Mouse (Mus musculus): ENCODE measurements around the gene Nfatc2ip. TPM values are rescaled to one million over a fixed set of nuclear protein-coding genes. Genes with fewer than 3 reads are reported as not detected.

Nfatc2ip gene
- polyA plus RNA-seq, 1 experiment from 2014 or later: 3.6 TPM

DNA sequence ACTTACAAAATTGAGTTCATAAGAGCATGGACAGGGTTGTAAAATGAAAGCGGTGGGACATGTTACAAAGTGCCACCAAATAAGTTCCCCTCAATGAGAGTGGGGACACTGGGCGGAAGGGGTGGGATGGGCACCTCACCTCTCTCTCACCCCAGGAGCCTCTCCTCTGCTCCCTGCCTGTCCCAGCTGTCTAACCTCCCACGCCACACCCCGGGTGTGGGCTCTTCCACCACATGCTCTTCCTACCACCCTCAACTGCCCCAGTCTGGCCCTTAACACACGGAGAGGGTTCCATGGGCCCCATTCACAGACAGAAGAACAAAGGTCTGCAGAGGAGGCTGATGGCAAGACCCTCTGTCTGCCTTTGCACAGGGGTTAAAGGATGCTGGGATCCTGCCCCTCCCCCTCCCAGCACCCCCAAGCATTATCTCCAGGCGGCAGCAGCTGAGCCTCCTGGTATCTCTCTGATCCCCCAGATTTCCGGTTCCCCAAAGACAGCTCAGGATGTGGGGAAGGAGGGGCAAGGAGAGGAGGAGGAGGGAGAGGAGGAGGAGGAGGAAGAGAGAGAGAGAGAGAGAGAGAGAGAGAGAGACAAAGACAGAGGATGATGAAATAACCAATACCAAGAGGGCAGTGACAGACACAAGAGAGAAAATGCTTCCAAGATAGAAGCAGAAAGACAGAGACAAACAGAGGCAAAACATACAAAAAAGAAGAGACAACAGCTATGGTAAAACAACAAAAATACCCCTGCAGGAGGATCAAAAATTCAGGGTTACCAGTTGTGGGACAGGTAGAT is 39.5 kb downstream of the Nfatc2ip start:
- no peak for DNase-seq (ENCODE audit: low spot score)
- H3K27ac ChIP-seq (replicated peaks; ENCODE audit: low read depth, low read length): no peak overlapping the region

DNA sequence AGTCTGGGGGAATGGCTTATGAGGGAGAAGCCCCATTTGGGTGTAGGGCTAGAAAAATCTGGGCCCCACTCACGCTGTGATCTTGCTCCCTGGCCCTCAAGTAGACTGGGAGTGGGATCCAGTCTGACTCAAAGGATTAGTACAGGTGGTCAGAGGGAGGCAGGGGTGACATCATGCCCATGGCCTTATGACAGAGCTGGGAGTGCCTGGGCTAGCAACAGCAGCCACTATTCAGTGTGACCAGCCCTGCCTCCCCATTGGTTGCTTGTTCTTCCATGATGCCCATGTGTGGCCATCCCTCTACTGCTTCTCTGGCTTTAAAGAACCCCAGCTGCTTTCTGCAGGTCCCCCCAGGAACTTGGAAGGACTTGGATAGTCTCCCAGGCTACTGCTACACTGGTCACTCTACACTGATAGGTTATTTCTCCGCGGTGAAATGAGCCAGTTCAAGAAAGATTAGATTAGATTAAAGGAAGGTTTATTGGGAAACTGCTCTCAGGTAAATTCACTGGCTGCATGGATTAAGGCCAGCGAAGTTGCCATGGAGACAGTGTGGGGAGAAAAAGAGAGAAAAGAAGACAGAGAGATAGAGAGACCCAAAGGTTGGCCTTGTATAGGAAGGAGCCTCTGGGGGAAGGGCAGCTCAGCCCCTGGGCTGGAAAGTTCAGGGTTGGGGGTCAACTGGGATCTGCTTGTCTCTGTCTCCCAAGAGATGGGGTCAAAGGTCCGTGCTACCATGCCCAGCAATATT is 40.5 kb downstream of the Nfatc2ip start:
- H3K27me3 ChIP-seq (ENCODE audit: control insufficient read depth, insufficient read depth, low read length): no peaks in the 10 kb centered on the region
- DNase-seq (ENCODE audit: low spot score) (no peak), ATAC-seq (ENCODE audit: insufficient number of reproducible peaks, low FRiP score, low TSS enrichment, low read depth) (no peak)
- H3K4me1 ChIP-seq (ENCODE audit: control insufficient read depth, insufficient read depth, low read length): no peaks in the 10 kb centered on the region
- H3K36me3 ChIP-seq (ENCODE audit: control insufficient read depth, insufficient read depth, low read length): no peaks in the 10 kb centered on the region
- no peak overlapping the region for H3K4me3 ChIP-seq (ENCODE audit: low read depth, low read length)
- no peak overlapping the region for H3K4me2 ChIP-seq (ENCODE audit: low read depth, severe bottlenecking)
- WGBS: 60% methylated on average over 5 of the region's 5 CpGs
- no peak overlapping the region for H3K9ac ChIP-seq (ENCODE audit: low read length)
- no peaks in the 10 kb centered on the region for H3K9me3 ChIP-seq (ENCODE audit: control insufficient read depth, low read length)
- H3K27ac ChIP-seq (replicated peaks; ENCODE audit: low read depth, low read length): no peak overlapping the region

More for the DNA sequence above, 39.5 kb downstream of the Nfatc2ip start:
- H3K4me3 ChIP-seq (ENCODE audit: low read depth, low read length): no peak overlapping the region
- ATAC-seq (ENCODE audit: insufficient number of reproducible peaks, low FRiP score, low TSS enrichment, low read depth): no peak
- no peak overlapping the region for H3K4me2 ChIP-seq (ENCODE audit: low read depth, severe bottlenecking)
- 52% methylated on average over 7 of the region's 7 CpGs for WGBS
- H3K36me3 ChIP-seq (ENCODE audit: control insufficient read depth, insufficient read depth, low read length): no peaks in the 10 kb centered on the region
- no peaks in the 10 kb centered on the region for H3K27me3 ChIP-seq (ENCODE audit: control insufficient read depth, insufficient read depth, low read length)
- H3K4me1 ChIP-seq (ENCODE audit: control insufficient read depth, insufficient read depth, low read length): no peaks in the 10 kb centered on the region
- no peak overlapping the region for H3K9ac ChIP-seq (ENCODE audit: low read length)
- no peaks in the 10 kb centered on the region for H3K9me3 ChIP-seq (ENCODE audit: control insufficient read depth, low read length)

- Histone ChIP-seq H3K4me2 (ENCODE audit: low read depth, severe bottlenecking) (no peak overlapping the region), H3K36me3 (ENCODE audit: control insufficient read depth, insufficient read depth, low read length) (no peaks in the 10 kb centered on the region), H3K4me1 (ENCODE audit: control insufficient read depth, insufficient read depth, low read length) (no peaks in the 10 kb centered on the region), H3K27me3 (ENCODE audit: control insufficient read depth, insufficient read depth, low read length) (no peaks in the 10 kb centered on the region), H3K27ac (replicated peaks; ENCODE audit: low read depth, low read length) (no peak overlapping the region), H3K9me3 (ENCODE audit: control insufficient read depth, low read length) (no peaks in the 10 kb centered on the region), H3K4me3 (ENCODE audit: low read depth, low read length) (no peak overlapping the region), H3K9ac (ENCODE audit: low read length) (no peak overlapping the region)
- ATAC-seq (ENCODE audit: insufficient number of reproducible peaks, low FRiP score, low TSS enrichment, low read depth) (no peak), DNase-seq (ENCODE audit: low spot score) (no peak)
- 64% methylated on average over 14 of the region's 14 CpGs for WGBS
Observed at GRCm38 (mm10) chr7:126354738-126355614, 41.6 kb downstream of the Nfatc2ip start.

DNA sequence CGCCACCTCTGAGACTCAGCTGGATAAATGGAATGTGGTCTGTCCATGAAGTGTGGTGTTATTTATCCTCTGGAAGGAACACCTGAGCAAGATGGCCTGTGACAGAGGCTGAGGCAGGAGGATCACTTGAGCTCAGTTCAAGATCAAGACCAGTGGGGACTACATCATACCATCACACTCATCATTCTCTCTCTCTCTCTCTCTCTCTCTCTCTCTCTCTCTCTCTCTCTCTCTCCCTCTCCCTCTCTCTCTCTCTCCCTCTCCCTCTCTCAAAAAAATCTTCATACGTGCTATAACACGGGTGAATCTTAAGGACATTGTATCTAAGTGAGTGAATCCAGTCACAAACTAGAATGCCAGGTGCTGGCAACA is 42.6 kb downstream of the Nfatc2ip start:
- DNase-seq (ENCODE audit: low spot score): no peak
- Histone ChIP-seq H3K4me3 (ENCODE audit: low read depth, low read length) (no peak overlapping the region), H3K27ac (replicated peaks; ENCODE audit: low read depth, low read length) (no peak overlapping the region), H3K9ac (ENCODE audit: low read length) (no peak overlapping the region), H3K27me3 (ENCODE audit: control insufficient read depth, insufficient read depth, low read length) (no peaks in the 10 kb centered on the region), H3K36me3 (ENCODE audit: control insufficient read depth, insufficient read depth, low read length) (no peaks in the 10 kb centered on the region), H3K4me1 (ENCODE audit: control insufficient read depth, insufficient read depth, low read length) (no peaks in the 10 kb centered on the region), H3K4me2 (ENCODE audit: low read depth, severe bottlenecking) (no peak overlapping the region), H3K9me3 (ENCODE audit: control insufficient read depth, low read length) (no peaks in the 10 kb centered on the region)
- no peak for ATAC-seq (ENCODE audit: insufficient number of reproducible peaks, low FRiP score, low TSS enrichment, low read depth)
- 90% methylated on average over 3 of the region's 3 CpGs for WGBS

DNA sequence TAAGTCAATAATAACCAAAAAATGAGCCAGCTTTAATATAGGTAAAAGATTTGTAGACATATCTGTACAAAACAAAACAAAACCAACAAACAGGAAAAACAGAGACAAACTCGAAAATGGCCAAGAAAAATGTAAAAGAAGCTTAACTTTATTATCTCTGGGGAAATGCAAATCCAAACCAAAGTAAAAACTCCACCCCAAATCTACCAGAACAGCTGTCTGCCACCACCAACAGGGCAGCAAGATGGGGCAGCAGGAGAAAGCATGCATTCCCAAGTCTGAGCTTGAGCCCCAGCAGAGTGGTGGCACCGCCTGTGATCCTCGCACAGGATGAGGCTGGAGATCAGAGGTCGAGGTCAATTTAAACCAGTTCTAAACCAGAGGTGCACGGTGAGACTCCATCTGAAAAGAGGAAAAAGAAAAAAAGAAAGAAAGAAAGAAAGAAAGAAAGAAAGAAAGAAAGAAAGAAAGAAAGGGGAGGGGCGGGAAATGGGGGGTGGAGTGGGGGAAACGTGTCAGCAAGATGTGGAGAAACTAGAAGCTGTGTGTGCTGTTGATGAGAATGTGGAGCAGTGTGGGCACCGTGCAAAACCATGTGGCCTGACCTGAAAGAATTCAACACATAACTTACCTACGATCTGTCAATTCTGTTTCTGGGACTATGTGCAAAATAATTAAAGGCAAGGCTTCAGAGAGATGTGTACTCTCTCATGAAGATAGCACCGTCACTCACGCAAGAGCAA is 43.1 kb downstream of the Nfatc2ip start:
- 64% methylated on average over 11 of the region's 11 CpGs for WGBS
- H3K27me3 ChIP-seq (ENCODE audit: control insufficient read depth, insufficient read depth, low read length): no peaks in the 10 kb centered on the region
- H3K4me3 ChIP-seq (ENCODE audit: low read depth, low read length): no peak overlapping the region
- H3K36me3 ChIP-seq (ENCODE audit: control insufficient read depth, insufficient read depth, low read length): no peaks in the 10 kb centered on the region
- H3K4me1 ChIP-seq (ENCODE audit: control insufficient read depth, insufficient read depth, low read length): no peaks in the 10 kb centered on the region
- H3K4me2 ChIP-seq (ENCODE audit: low read depth, severe bottlenecking): no peak overlapping the region
- no peak overlapping the region for H3K27ac ChIP-seq (replicated peaks; ENCODE audit: low read depth, low read length)
- DNase-seq (ENCODE audit: low spot score): no peak
- H3K9me3 ChIP-seq (ENCODE audit: control insufficient read depth, low read length): no peaks in the 10 kb centered on the region
- H3K9ac ChIP-seq (ENCODE audit: low read length): no peak overlapping the region
- ATAC-seq (ENCODE audit: insufficient number of reproducible peaks, low FRiP score, low TSS enrichment, low read depth): no peak

- Histone ChIP-seq H3K4me2 (ENCODE audit: low read depth, severe bottlenecking) (no peak overlapping the region), H3K4me3 (ENCODE audit: low read depth, low read length) (no peak overlapping the region), H3K27me3 (ENCODE audit: control insufficient read depth, insufficient read depth, low read length) (no peaks in the 10 kb centered on the region), H3K9ac (ENCODE audit: low read length) (no peak overlapping the region), H3K27ac (replicated peaks; ENCODE audit: low read depth, low read length) (no peak overlapping the region), H3K4me1 (ENCODE audit: control insufficient read depth, insufficient read depth, low read length) (no peaks in the 10 kb centered on the region), H3K9me3 (ENCODE audit: control insufficient read depth, low read length) (no peaks in the 10 kb centered on the region), H3K36me3 (ENCODE audit: control insufficient read depth, insufficient read depth, low read length) (no peaks in the 10 kb centered on the region)
- 62% methylated on average over 10 of the region's 10 CpGs for WGBS
- DNase-seq (ENCODE audit: low spot score) (no peak), ATAC-seq (ENCODE audit: insufficient number of reproducible peaks, low FRiP score, low TSS enrichment, low read depth) (no peak)
Observed at GRCm38 (mm10) chr7:126351419-126351951, 45.1 kb downstream of the Nfatc2ip start.

DNA sequence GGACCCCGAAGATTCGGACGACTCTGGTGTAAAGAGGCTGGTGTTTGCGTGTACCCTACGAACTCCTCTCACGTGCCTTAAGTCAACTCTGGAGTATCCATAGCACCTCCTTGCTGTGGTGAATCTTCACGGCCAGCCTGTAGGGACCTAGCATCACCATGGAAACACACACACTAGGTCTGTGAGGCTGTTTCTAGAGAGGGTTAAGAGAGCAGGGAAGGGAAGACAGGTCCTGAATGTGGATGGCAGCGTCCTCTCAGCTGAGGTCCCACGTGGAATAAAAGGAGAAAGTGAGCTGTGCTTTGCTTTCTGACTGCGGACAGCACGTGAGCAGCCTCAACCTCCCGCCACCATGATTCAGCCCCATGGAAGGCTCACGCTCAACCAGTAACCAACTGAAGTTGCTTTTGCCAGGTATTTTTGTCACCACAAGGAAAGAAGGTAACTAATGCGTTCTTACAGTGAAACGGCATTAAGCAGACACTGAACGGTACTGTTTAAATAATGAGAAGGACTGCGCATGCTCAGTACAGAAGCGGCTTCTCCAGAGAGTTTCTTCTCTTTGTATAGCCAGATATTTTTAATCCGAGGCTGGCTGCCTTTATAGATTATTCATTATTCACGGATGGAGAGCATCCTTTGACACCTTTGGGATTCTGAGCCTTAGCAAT is 45.7 kb downstream of the Nfatc2ip start:
- Histone ChIP-seq H3K4me1 (ENCODE audit: control insufficient read depth, insufficient read depth, low read length) (no peaks in the 10 kb centered on the region), H3K27me3 (ENCODE audit: control insufficient read depth, insufficient read depth, low read length) (no peaks in the 10 kb centered on the region), H3K9me3 (ENCODE audit: control insufficient read depth, low read length) (no peaks in the 10 kb centered on the region), H3K9ac (ENCODE audit: low read length) (no peak overlapping the region), H3K4me3 (ENCODE audit: low read depth, low read length) (no peak overlapping the region), H3K4me2 (ENCODE audit: low read depth, severe bottlenecking) (no peak overlapping the region), H3K27ac (replicated peaks; ENCODE audit: low read depth, low read length) (no peak overlapping the region), H3K36me3 (ENCODE audit: control insufficient read depth, insufficient read depth, low read length) (no peaks in the 10 kb centered on the region)
- 65% methylated on average over 20 of the region's 20 CpGs for WGBS
- ATAC-seq (ENCODE audit: insufficient number of reproducible peaks, low FRiP score, low TSS enrichment, low read depth) (no peak), DNase-seq (ENCODE audit: low spot score) (no peak)

Measured in limb, embryonic 11.5 days (tissue).